Mouse (Mus musculus) G1E (cell line): ENCODE measurements around the gene Timd4.

Experiments
- CTCF ChIP-seq: IDR thresholded peaks from 2 replicates; pipeline ENCODE4 v1.5.1; 2012; ENCODE audit warnings: low read depth, low read length, inconsistent platforms, mixed read lengths
- GATA1 ChIP-seq: IDR thresholded peaks from 2 replicates; pipeline ENCODE4 v1.6.1; 2012; ENCODE audit warnings: borderline replicate concordance, low read length, inconsistent platforms, mixed read lengths
- GATA2 ChIP-seq: IDR thresholded peaks from 2 replicates; pipeline ENCODE4 v1.6.1; 2012; ENCODE audit warnings: low read depth, low read length, inconsistent platforms, borderline replicate concordance
- POLR2AphosphoS5 ChIP-seq: IDR thresholded peaks from 2 replicates; pipeline ENCODE4 v1.6.1; 2012; ENCODE audit warnings: low read depth, low read length, inconsistent platforms; ENCODE audit not compliant: insufficient replicate concordance

DNA sequence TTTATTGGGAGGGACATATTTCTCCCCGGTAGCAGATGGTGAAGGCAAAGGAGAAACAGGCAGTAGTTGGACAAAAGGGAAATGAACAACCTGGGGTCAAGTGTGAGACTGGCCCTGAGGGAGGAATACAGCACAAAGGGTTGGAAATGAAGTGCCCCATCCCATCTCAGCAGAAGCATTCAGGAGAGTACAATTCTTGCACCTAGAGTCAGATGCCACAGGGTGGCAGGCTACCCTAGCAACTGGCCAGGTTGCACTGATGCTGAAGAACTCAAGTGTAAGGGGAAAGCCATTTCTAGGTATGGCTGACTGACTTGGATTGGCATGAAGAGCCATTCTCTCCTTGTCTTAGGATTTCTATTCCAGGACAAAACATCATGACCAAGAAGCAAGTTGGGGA, 54.2 kb downstream of the Timd4 start:
- TF ChIP-seq POLR2AphosphoS5, result no peak
- TF ChIP-seq CTCF, result no peak
- TF ChIP-seq GATA1, result no peak
- TF ChIP-seq GATA2, result no peak
